Mouse (Mus musculus) embryo, embryonic 10.5 days (tissue): ENCODE data around the gene Podxl.
A peak's percentile ranks its signal among the peaks of the same experiment; 100 is the strongest.
"Not testable (repeated sequence)": the region's sequence is repeated elsewhere in the genome, so short reads cannot be mapped to it uniquely, and the experiment has no call there.

Source experiments
- DNase-seq: peaks from one replicate; pipeline ENCODE4 v3.0.0-alpha.2; 2015; ENCODE audit warnings: low spot score

The Podxl gene

DNA sequence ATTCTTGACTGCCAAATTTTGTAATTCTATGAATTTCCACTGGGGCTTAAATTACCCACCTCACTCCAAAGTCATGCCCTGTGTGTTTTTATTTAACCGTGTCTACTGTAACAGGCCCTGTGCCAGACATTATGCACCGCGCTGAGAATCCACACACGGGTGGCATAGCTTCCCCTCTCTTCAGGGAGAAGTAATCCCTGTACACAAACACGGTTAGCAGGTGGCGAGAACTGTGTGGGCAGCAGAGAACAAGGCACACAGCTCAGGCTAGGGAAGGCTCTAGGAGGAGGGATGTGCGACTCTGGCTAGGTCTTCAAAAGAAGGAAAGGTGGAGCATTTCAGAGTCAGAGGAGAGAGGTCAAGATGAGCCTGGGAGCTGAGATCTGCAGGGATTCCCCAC, 3.4 kb upstream of the Podxl start:
- DNase-seq, result no peak

- peak; percentile 70 for DNase-seq
Observed at GRCm38 (mm10) chr6:31564901-31565391, 1.2 kb upstream of the Podxl start.

- DNase-seq, result no peak
Observed at GRCm38 (mm10) chr6:31564182-31564531, 376 bp upstream of the Podxl start.

GRCm38 (mm10) chr6:31562371-31563080, 1.3 kb downstream of the Podxl start:
- peak; percentile 43 for DNase-seq

DNA sequence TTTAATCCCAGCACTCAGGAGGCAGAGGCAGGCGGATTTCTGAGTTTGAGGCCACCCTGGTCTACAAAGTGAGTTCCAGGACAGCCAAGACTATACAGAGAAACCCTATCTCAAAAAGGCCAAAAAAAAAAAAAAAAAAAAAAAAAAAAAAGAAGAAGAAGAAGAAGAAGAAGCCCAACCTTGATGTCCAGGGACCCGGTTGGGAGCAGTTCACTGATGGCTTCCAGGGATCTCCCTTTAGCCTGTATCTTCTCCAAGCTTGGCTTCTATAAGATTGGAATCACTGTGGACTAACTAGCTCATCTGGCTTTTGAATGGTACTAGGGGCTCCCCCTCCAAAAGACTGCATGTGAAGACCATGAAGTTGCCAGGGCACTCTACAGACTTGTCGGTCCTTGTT, 1.8 kb downstream of the Podxl start:
- DNase-seq, result not testable (repeated sequence)

DNA sequence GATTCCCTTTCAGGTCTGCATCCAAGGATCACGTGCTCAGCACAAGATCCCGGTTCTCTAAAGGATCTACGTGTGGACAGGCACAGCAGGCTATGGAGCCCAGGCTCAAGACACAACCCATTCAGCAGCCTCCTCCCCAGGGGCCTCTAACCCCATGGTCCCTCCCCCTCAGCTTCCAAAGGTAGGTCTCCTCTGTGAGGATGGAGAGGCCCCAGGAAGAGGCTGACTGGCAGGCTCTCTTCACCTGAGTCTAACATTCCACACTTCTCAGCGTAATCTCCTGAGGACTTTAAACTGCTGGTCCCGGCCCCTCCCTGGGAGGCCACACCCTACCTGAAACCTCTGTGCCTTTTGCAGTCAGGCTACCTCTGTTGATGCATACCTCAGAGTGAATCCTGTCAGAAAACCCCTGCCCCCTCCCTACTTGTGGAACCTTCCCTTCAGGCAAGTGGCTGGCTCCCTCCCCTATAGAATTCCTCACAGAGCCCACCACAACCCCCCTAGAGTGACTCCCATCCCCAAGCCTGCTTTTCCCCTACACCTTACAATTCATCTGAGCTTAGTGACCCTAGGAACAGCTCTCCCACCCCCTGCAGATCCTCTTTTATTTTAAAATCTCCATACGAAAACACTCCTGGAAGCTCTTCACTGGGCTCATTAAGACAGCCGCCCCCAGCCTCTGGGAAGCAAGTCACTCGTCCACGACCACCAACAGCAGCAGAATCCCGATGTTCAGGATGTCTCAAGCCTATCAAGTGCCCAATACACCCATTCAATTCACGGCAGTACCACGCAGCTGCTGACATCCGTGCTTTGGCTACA, 3.4 kb downstream of the Podxl start:
- DNase-seq, result no peak

DNA sequence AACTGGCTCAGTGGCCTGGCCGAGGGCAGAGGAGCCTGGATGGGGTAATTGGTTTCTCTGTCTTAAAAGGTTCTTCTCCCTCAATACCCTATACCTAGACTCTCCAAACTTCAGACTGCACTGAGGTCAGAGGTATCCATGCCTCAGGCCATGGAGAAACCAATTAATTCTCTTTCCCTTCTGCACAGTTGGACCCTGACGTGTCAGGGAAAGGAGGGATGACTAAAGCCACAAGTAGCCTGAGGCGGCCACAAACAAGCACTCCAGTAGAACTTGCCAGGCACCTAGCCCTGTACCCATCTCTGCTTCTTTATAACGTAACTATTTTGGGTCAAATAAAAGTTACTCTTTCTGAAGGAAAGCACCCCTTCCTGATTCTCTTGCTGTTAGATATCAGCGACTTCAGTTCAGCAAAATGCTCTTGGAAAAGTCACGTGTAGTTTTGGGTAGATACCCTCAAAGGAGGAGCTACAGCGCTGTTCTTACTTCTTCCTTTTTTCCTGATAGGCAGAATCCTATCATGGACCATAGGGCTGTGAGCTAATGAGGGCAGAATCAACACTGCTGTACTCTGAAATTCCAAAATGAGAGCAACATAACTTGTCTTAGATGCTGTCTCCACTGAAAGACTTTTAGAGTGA, 7.2 kb downstream of the Podxl start:
- DNase-seq, result no peak

DNA sequence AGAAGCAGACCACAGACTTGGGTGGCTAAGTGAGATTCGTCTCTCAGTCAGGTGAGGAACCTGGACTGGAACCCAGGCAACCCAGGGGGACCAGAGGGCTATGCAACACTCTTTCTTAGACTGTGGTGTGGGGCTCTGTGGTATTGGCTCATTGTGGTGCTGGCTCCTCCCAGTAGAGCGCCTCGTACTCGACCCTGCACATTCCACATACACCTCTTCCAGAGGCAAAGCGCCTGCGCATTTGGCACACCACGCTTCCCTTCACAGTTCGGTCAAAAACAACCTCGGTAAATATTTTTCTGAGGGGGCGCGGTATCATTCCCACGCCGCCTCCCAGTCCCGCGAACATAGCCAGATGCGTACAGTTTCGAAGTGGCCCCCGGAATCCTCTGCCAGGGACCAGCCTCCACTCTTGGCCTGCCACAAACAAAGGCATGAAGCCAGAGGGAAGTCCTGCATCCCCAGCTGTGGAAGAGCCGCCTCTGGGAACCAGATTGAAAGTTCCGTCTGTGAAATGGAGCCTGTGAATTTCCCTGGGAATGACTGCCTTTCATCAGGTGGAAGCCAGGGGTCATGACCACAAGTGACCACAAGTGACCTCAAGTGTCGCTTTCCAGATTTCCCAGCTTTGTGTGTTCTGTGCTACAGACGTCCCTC, 12.8 kb downstream of the Podxl start:
- no peak for DNase-seq

GRCm38 (mm10) chr6:31549361-31550051, 14.3 kb downstream of the Podxl start:
- no peak for DNase-seq

DNA sequence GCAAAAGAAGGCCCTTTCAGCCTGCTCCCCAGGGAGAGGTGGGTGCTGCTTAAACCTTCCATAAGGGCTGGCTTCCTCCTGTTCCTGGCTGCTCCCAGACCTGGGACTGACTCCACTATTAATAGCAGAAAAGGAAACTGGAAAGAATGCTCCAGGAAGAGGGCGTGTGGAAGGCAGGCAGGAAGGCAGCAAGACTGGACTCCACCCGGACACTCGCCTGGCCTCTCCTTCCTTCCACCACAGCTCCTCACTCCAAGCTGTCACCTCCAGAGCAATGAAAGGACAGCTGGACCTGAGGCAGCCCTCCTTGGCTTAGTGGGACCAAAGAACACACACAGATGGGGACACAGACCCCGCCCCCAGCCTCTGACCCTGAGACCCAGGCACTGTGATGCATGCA, 19.5 kb downstream of the Podxl start:
- no peak for DNase-seq

DNA sequence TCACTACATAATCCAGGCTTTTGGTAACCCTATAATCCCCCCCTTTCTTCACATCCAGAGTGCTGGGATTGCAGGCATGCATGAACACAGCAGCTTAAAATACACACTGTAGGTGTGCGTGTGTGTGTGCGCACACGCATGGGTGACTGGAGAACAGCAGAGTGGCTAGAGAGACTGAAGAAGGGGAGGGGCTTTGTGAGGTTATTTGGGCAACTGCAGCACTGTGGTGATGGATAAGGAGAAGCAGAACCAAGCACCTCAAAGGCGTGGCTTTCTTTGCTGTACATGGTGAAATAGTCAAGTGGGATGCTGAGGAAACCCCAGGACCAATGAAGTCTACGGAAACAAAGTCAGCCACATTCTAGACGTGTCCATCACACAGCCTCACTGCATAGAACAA, 23.8 kb downstream of the Podxl start:
- no peak for DNase-seq

GRCm38 (mm10) chr6:31538112-31538511, 25.7 kb downstream of the Podxl start:
- DNase-seq, result no peak

DNA sequence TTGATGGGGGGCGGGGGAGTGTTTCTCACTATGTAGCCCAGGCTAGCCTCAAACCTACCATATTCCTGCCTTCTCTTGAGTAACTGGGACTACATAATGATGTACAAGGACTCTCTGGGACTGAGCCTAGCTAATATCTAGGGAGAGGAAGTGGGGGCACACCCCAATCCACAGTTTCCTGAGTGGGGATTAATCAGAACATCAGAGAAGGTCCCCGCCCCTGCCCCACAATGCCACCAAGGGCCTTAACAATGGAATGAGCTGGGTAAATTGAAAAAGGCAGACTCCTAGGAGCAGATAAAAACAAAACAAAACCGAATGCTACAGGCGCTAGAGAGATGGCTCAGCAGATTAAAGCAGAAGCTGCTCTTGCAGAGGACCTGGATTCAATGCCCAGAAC, 26.6 kb downstream of the Podxl start:
- DNase-seq, result no peak

DNA sequence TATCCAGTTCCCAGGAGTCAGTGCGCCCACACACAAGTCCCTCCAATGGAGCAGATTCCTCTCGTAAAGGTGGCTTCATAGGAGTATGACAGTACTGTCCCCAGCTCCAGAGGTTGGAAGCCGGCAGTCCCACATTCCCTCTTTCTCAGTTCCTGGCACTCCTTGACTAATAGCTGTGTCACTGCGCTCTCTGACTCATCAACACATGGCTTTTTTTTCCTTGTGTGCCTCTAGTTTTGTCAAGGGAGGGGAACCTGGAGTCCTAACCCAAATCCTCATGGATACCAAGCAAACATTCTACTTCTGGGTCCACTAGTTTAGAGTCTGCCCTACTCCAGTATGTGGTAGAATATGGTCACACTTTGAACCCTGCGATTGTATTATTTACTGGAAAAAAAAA, 29.1 kb downstream of the Podxl start:
- DNase-seq, result no peak

DNA sequence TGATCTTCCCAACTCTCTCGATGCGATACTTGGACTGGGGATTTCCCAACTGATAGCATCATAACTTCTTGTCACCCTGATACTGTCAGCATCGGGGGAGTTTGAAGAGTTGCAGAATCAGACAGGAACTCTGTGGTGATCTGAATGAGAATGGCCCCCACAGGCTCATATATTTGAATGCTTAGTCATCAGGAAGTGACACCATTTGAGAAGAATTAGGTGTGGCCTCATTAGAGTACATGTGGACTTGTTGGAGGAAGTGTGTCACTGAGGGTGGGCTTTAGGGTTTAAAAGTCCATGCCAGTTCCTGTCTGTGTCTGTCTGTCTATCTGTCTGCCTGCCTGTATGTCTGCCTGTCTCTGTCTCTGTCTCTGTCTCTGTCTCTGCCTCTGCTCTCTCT, 31.9 kb downstream of the Podxl start:
- DNase-seq, result no peak

GRCm38 (mm10) chr6:31528339-31528738, 35.4 kb downstream of the Podxl start:
- DNase-seq, result no peak

GRCm38 (mm10) chr6:31527897-31528296, 35.9 kb downstream of the Podxl start:
- peak; percentile 80 for DNase-seq

DNA sequence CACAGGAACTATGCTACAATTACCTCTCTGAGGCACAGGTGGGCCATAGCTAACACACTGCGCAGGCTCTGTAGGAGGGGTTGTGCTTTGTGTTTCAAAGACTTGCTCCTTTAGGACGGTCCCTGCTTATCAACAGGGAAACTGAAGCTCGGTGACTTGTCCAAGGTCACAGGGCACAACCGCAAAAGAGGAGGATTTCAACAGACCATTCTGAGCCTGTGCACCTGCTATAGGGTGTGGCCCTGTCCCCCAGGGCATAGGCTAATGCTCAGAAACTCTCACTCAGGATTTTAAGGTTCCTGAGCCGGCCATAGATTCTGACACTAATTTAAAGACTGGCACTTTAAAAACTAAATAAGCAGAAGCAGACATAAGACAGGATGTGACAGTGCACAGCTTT, 36.9 kb downstream of the Podxl start:
- DNase-seq, result no peak

DNA sequence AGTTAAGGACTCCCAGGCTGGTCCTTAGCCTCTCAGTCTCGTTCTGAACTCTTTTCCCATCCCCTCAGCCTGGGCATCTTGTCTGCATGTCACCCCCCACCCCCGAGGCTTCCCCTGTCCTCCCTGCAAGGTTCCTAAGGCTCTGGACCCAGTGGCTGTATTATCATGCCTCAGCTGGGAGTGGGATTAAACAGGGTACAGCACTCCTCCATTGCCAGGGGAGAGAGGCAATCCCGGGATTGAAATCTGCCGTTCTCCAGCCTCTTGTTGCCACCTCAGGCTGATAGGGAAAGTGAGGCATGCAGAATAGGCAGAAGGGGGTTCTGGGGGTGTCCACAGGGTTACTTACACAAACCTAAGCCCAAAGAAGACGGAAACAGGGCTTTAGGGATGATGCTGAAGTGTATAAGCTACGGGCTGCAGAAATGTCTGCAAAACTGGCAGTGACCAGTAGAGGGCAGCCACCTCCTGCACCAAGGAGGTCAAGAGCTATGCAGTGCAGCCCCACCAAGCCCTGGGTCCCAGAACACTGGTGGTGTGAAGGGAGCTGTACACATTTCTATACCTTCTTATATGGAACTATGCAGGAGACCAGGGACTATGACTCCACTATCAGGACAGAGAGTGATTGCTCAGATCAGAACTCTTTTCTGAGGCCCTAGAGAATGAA, 38.4 kb downstream of the Podxl start:
- peak; percentile 84 for DNase-seq

- no peak for DNase-seq
Observed at GRCm38 (mm10) chr6:31524647-31525046, 39.1 kb downstream of the Podxl start.

GRCm38 (mm10) chr6:31524121-31524520, 39.7 kb downstream of the Podxl start:
- DNase-seq, result no peak
